Mouse (Mus musculus): ENCODE measurements around the gene Uba52.

DNA sequence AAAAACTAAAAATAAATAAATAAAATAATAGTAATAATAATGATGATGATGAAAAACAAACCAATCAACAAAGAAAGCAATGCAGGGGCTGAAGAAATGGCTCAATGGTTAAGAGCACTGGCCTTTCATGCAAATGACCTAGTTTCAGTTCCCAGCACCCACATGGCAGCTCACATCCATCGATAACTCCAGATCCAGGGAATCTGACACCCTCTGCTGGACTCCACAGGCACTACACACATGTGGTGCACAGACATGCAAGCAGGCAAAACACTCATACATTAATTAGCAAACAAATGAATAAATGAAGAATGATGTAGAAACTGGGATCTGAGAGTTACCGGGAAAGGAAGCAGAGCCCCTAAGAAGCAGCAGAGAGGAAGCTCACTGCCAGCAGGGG is 51.0 kb downstream of the Uba52 start:
- TF ChIP-seq POLR2A (IDR thresholded peaks at IDR 0.05; ENCODE audit: extremely low read depth, insufficient read depth, low read length) (no peak), CTCF (IDR thresholded peaks at IDR 0.05; ENCODE audit: low read depth, low read length) (no peak; the same call in 1 of the 2 replicates)

All from liver, adult 2 months (tissue).